Mouse (Mus musculus): ENCODE measurements around the gene Zfp607b. TPM values are rescaled to one million over a fixed set of nuclear protein-coding genes. Genes with fewer than 3 reads are reported as not detected.

Gene Zfp607b
- total RNA-seq, 2 experiments from 2014 or later: not detected

- ATAC-seq (replicated peaks; ENCODE audit: low FRiP score, poor library complexity, severe bottlenecking): no peak
Measured at GRCm38 (mm10) chr7:27675222-27675612, 13.9 kb upstream of the Zfp607b start.

- no peak for ATAC-seq (replicated peaks; ENCODE audit: low FRiP score, poor library complexity, severe bottlenecking)
Measured at GRCm38 (mm10) chr7:27683218-27683617, 5.9 kb upstream of the Zfp607b start.

GRCm38 (mm10) chr7:27685220-27685619 is 3.9 kb upstream of the Zfp607b start:
- ATAC-seq (replicated peaks; ENCODE audit: low FRiP score, poor library complexity, severe bottlenecking): no peak

GRCm38 (mm10) chr7:27685681-27686080 is 3.5 kb upstream of the Zfp607b start:
- no peak for ATAC-seq (replicated peaks; ENCODE audit: low FRiP score, poor library complexity, severe bottlenecking)

- no peak for ATAC-seq (replicated peaks; ENCODE audit: low FRiP score, poor library complexity, severe bottlenecking)
Measured at GRCm38 (mm10) chr7:27687043-27687442, 2.1 kb upstream of the Zfp607b start.

GRCm38 (mm10) chr7:27687836-27688235 is 1.3 kb upstream of the Zfp607b start:
- ATAC-seq (replicated peaks; ENCODE audit: low FRiP score, poor library complexity, severe bottlenecking): no peak

GRCm38 (mm10) chr7:27688246-27688788 is 823 bp upstream of the Zfp607b start:
- no peak for ATAC-seq (replicated peaks; ENCODE audit: low FRiP score, poor library complexity, severe bottlenecking)

- ATAC-seq (replicated peaks; ENCODE audit: low FRiP score, poor library complexity, severe bottlenecking): no peak
Measured at GRCm38 (mm10) chr7:27691076-27691475, 1.9 kb downstream of the Zfp607b start.

- no peak for ATAC-seq (replicated peaks; ENCODE audit: low FRiP score, poor library complexity, severe bottlenecking)
Measured at GRCm38 (mm10) chr7:27696711-27697110, 7.6 kb downstream of the Zfp607b start.

GRCm38 (mm10) chr7:27710402-27710801 is 21.3 kb downstream of the Zfp607b start:
- ATAC-seq (replicated peaks; ENCODE audit: low FRiP score, poor library complexity, severe bottlenecking): no peak

GRCm38 (mm10) chr7:27721951-27722350 is 32.8 kb downstream of the Zfp607b start:
- ATAC-seq (replicated peaks; ENCODE audit: low FRiP score, poor library complexity, severe bottlenecking): no peak; the same call in 1 of the 2 replicates

GRCm38 (mm10) chr7:27725566-27726538 is 36.7 kb downstream of the Zfp607b start:
- ATAC-seq (replicated peaks; ENCODE audit: low FRiP score, poor library complexity, severe bottlenecking): no peak

GRCm38 (mm10) chr7:27727471-27727870 is 38.3 kb downstream of the Zfp607b start:
- no peak for ATAC-seq (replicated peaks; ENCODE audit: low FRiP score, poor library complexity, severe bottlenecking)

GRCm38 (mm10) chr7:27731281-27731883 is 42.2 kb downstream of the Zfp607b start, which contains the start of gene Zfp60:
TSS of gene Zfp60 (plus strand) at chr7:27731389.
- peak; percentile 95 for ATAC-seq (replicated peaks; ENCODE audit: low FRiP score, poor library complexity, severe bottlenecking)

- no peak for ATAC-seq (replicated peaks; ENCODE audit: low FRiP score, poor library complexity, severe bottlenecking)
Measured at GRCm38 (mm10) chr7:27731946-27732345, 42.8 kb downstream of the Zfp607b start.

GRCm38 (mm10) chr7:27732508-27732907 is 43.4 kb downstream of the Zfp607b start:
- no peak for ATAC-seq (replicated peaks; ENCODE audit: low FRiP score, poor library complexity, severe bottlenecking)

GRCm38 (mm10) chr7:27735457-27735856 is 46.3 kb downstream of the Zfp607b start:
- no peak for ATAC-seq (replicated peaks; ENCODE audit: low FRiP score, poor library complexity, severe bottlenecking)

All from erythroid progenitor cell, adult 5-6 weeks (primary cell).